Mouse (Mus musculus) stomach, embryonic 14.5 days (tissue): ENCODE data around the gene Ccnd2. TPM values are rescaled to one million over a fixed set of nuclear protein-coding genes. Genes with fewer than 3 reads are reported as not detected.

Experiments used
- ATAC-seq: fragments of 200-750 bp; cut with Nextera tagmentation; 2 replicates; pipeline ENCODE4 v1.8.0; 2017; ENCODE audit warnings: low read depth, moderate TSS enrichment; ENCODE audit not compliant: insufficient number of reproducible peaks, insufficient read depth, low FRiP score
- H3K27ac ChIP-seq: fragments of 300-500 bp; sonication (generic); 2 replicates; pipeline ENCODE4 v1.5.1; 2014; ENCODE audit warnings: mild to moderate bottlenecking, low read length, moderate library complexity, mixed read lengths
- H3K27me3 ChIP-seq: fragments of 300-500 bp; sonication (generic); 2 replicates; pipeline ENCODE4 v1.6.1; 2014; ENCODE audit warnings: low read length, control low read depth, mixed read lengths; ENCODE audit not compliant: control insufficient read depth, insufficient read depth
- H3K36me3 ChIP-seq: fragments of 300-500 bp; sonication (generic); 2 replicates; pipeline ENCODE4 v1.6.1; 2014; ENCODE audit warnings: mild to moderate bottlenecking, control low read depth, low read length, moderate library complexity, mixed read lengths; ENCODE audit not compliant: control insufficient read depth, insufficient read depth
- H3K4me1 ChIP-seq: fragments of 300-500 bp; sonication (generic); 2 replicates; pipeline ENCODE4 v1.6.1; 2014; ENCODE audit warnings: low read length, control low read depth, mixed read lengths; ENCODE audit not compliant: control insufficient read depth, insufficient read depth
- H3K4me2 ChIP-seq: fragments of 300-500 bp; sonication (generic); replicated peaks from 2 replicates; pipeline ENCODE4 v1.6.1; 2014; ENCODE audit warnings: low read depth, low read length, control low read depth
- H3K4me3 ChIP-seq: fragments of 300-500 bp; sonication (generic); 2 replicates; pipeline ENCODE4 v1.5.1; 2014; ENCODE audit warnings: low read depth, low read length, control low read depth
- H3K9ac ChIP-seq: fragments of 300-500 bp; sonication (generic); replicated peaks from 2 replicates; pipeline ENCODE4 v1.6.1; 2014; ENCODE audit warnings: low read depth, mild to moderate bottlenecking, control low read depth, low read length, moderate library complexity, mixed read lengths
- H3K9me3 ChIP-seq: fragments of 300-500 bp; sonication (generic); 2 replicates; pipeline ENCODE4 v1.6.1; 2016; ENCODE audit warnings: low read depth, low read length, control low read depth; ENCODE audit not compliant: control insufficient read depth
- WGBS: fragments of 180-500 bp; shearing (Covaris S2); extraction: QIAGEN DNeasy Blood & Tissue Kit; methylation state at CpG from one replicate; pipeline ENCODE4 v1.1.7; 2014; 5-methylcytosine and 5-hydroxymethylcytosine counted together
- polyA plus RNA-seq: library from polyadenylated mRNA; unstranded; fragments of >200 nt; fragmentation: Nextera tagmentation; extraction: Ambion mirVana; gene quantifications from 2 replicates; pipeline ENCODE4 v1.2.1, GENCODE M21; 2014

Gene Ccnd2
- polyA plus RNA-seq, 1 experiment from 2014 or later, result 1,268 TPM

- ATAC-seq, result no peak
- H3K27ac ChIP-seq, result no peak overlapping the region
- no peak overlapping the region for H3K9ac ChIP-seq
- WGBS, result 78% methylated on average over 7 of the region's 7 CpGs
- H3K27me3 ChIP-seq, result no peaks in the 10 kb centered on the region
- H3K4me2 ChIP-seq, result no peak overlapping the region
- peaks cover 39% of the 10 kb centered on the region for H3K4me1 ChIP-seq
- H3K9me3 ChIP-seq, result no peaks in the 10 kb centered on the region
- no peak overlapping the region for H3K4me3 ChIP-seq
- H3K36me3 ChIP-seq, result peaks cover 64% of the 10 kb centered on the region
These were observed 8.3 kb downstream of the Ccnd2 start for GRCm38 (mm10) chr6:127143576-127144288.

DNA sequence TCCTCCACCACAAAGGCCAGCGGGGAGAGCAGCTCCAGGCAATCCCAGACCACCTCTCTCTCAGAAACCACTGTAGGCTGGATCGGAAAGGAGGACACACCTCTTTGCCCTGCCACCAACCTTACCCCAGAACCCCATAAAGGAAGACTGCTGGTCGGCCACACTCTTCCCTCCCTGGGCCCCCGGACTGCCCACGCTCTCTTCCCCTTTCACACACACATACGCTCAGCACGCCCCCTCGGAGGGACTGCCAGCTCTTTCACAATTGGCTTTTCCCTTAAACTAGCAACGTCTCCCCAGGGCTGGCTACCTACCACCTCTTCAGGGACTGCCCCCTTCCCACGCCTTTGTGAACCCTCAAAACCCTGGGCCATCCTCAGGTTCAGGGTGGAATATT, 8.9 kb downstream of the Ccnd2 start:
- Histone ChIP-seq H3K9me3 (no peaks in the 10 kb centered on the region), H3K36me3 (peaks cover 67% of the 10 kb centered on the region), H3K4me1 (peaks cover 33% of the 10 kb centered on the region), H3K27ac (no peak overlapping the region), H3K4me3 (no peak overlapping the region), H3K9ac (no peak overlapping the region), H3K4me2 (no peak overlapping the region), H3K27me3 (no peaks in the 10 kb centered on the region)
- WGBS, result 77% methylated on average over 10 of the region's 10 CpGs
- no peak for ATAC-seq

- 0 out of 2 replicates have a peak, but pooled peaks have one; percentile 5 for ATAC-seq
These were observed 9.6 kb downstream of the Ccnd2 start for GRCm38 (mm10) chr6:127142154-127143123.

DNA sequence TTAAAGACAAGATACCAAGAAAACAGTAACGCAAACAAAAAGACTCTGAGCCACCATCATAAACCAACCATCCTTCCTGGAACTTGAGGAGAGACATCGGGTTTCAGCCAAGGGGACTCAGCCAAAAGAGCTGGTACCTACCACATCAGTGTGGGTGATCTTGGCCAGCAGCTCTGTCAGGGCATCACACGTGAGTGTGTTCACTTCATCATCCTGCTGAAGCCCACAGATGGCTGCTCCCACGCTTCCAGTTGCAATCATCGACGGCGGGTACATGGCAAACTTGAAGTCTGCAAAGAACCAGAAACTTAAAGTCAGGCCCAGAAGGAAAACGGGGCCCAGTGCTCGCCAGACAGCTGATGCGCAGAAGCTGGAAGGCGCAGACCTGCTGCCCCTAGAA, 13.0 kb downstream of the Ccnd2 start:
- no peak for ATAC-seq
- Histone ChIP-seq H3K9ac (no peak overlapping the region), H3K9me3 (no peaks in the 10 kb centered on the region), H3K4me2 (no peak overlapping the region), H3K27me3 (no peaks in the 10 kb centered on the region), H3K4me3 (no peak overlapping the region), H3K36me3 (peaks cover 70% of the 10 kb centered on the region), H3K4me1 (peaks cover 2% of the 10 kb centered on the region; the same call in 1 of the 2 replicates), H3K27ac (no peak overlapping the region)
- WGBS, result 90% methylated on average over 11 of the region's 11 CpGs

More at GRCm38 (mm10) chr6:127142154-127143123, 9.6 kb downstream of the Ccnd2 start:
- Histone ChIP-seq H3K27me3 (no peaks in the 10 kb centered on the region), H3K9me3 (no peaks in the 10 kb centered on the region), H3K27ac (no peak overlapping the region), H3K4me3 (no peak overlapping the region), H3K4me1 (peaks cover 27% of the 10 kb centered on the region), H3K4me2 (0 out of 2 replicates have a peak overlapping the region, but pooled peaks have one; percentile 5), H3K36me3 (peaks cover 74% of the 10 kb centered on the region), H3K9ac (no peak overlapping the region)
- 25% methylated on average over 9 of the region's 10 CpGs for WGBS

- Histone ChIP-seq H3K9me3 (no peaks in the 10 kb centered on the region), H3K4me1 (no peaks in the 10 kb centered on the region), H3K4me3 (no peak overlapping the region), H3K27ac (no peak overlapping the region), H3K4me2 (no peak overlapping the region), H3K9ac (no peak overlapping the region; the same call in 1 of the 2 replicates), H3K27me3 (no peaks in the 10 kb centered on the region), H3K36me3 (peaks cover 81% of the 10 kb centered on the region)
- ATAC-seq, result no peak
- WGBS, result 70% methylated on average over 16 of the region's 16 CpGs
These were observed 18.4 kb downstream of the Ccnd2 start for GRCm38 (mm10) chr6:127133433-127134245.

DNA sequence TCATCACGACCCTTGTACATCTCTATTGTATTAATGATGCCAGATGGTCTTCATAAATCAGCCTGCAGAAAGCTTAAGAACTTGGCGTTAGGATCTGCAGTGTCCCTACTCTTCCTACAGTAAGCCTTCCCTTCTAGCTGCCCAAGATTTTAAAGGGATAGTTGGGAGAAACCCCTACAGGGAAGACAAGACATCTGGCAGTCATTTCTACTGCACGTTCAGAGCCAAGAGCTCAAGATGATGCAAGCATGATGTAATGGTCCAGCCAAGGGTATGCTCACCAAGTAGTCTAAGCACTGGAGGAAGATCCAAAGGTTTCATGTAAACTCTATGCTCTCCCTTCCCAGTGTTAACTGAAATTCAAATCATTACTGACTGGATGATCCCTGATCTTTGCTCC, 19.3 kb downstream of the Ccnd2 start:
- Histone ChIP-seq H3K27ac (no peak overlapping the region), H3K27me3 (no peaks in the 10 kb centered on the region), H3K4me1 (no peaks in the 10 kb centered on the region), H3K4me3 (no peak overlapping the region), H3K9ac (no peak overlapping the region), H3K36me3 (peaks cover 76% of the 10 kb centered on the region), H3K4me2 (no peak overlapping the region), H3K9me3 (no peaks in the 10 kb centered on the region)
- WGBS, result 68% methylated on average over 3 of the region's 3 CpGs
- no peak for ATAC-seq

DNA sequence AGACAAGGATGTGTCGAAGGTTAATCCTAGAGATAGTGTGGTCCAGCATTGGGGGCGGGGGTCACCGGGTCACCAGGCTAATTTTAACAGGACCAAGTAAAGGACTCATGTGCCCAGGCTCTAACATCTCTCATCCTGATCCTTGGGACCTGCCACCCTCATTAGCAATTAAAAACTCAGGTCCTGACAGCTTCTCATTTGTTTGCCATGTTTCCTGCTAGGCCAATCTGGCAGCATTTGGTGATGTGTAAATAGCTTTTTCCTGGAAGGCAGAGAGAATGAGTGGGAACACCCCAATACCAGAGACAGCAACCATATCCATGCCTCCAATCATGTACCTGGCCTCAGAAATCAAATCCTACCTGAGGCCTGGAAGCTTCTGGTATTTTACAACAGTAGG, 20.0 kb downstream of the Ccnd2 start:
- H3K4me1 ChIP-seq, result no peaks in the 10 kb centered on the region
- no peaks in the 10 kb centered on the region for H3K9me3 ChIP-seq
- H3K36me3 ChIP-seq, result peaks cover 78% of the 10 kb centered on the region
- no peak overlapping the region for H3K27ac ChIP-seq
- H3K9ac ChIP-seq, result no peak overlapping the region
- no peak for ATAC-seq
- H3K4me2 ChIP-seq, result no peak overlapping the region
- WGBS, result 77% methylated on average over 3 of the region's 3 CpGs
- H3K27me3 ChIP-seq, result no peaks in the 10 kb centered on the region
- no peak overlapping the region for H3K4me3 ChIP-seq

- Histone ChIP-seq H3K4me3 (no peak overlapping the region), H3K9ac (no peak overlapping the region), H3K36me3 (peaks cover 68% of the 10 kb centered on the region), H3K27me3 (no peaks in the 10 kb centered on the region), H3K27ac (no peak overlapping the region), H3K4me2 (no peak overlapping the region), H3K9me3 (no peaks in the 10 kb centered on the region), H3K4me1 (no peaks in the 10 kb centered on the region)
- 83% methylated on average over 13 of the region's 13 CpGs for WGBS
- ATAC-seq, result no peak
These were observed 21.6 kb downstream of the Ccnd2 start for GRCm38 (mm10) chr6:127130377-127130776.
